Mouse (Mus musculus) kidney, embryonic 14.5 days (tissue): Measurements from ENCODE around the gene Il1rapl1. TPM values are rescaled to one million over a fixed set of nuclear protein-coding genes. Genes with fewer than 3 reads are reported as not detected.
"Not testable (repeated sequence)": the region's sequence is repeated elsewhere in the genome, so short reads cannot be mapped to it uniquely, and the experiment has no call there.

Source experiments
- ATAC-seq: fragments of 200-750 bp; cut with Nextera tagmentation; 2 replicates; pipeline ENCODE4 v1.8.0; 2017; ENCODE audit warnings: moderate number of reproducible peaks, mild to moderate bottlenecking, moderate TSS enrichment, moderate library complexity; ENCODE audit not compliant: low FRiP score, low TSS enrichment
- H3K27ac ChIP-seq: fragments of 300-500 bp; sonication (generic); 2 replicates; pipeline ENCODE4 v1.5.1; 2014; ENCODE audit warnings: low read depth, mild to moderate bottlenecking, low read length, moderate library complexity, mixed read lengths
- H3K27me3 ChIP-seq: fragments of 300-500 bp; sonication (generic); 2 replicates; pipeline ENCODE4 v1.6.1; 2014; ENCODE audit warnings: mild to moderate bottlenecking, low read length; ENCODE audit not compliant: control insufficient read depth, insufficient read depth
- H3K36me3 ChIP-seq: fragments of 300-500 bp; sonication (generic); 2 replicates; pipeline ENCODE4 v1.6.1; 2014; ENCODE audit warnings: low read length, mixed read lengths; ENCODE audit not compliant: control insufficient read depth, insufficient read depth
- H3K4me1 ChIP-seq: fragments of 300-500 bp; sonication (generic); 2 replicates; pipeline ENCODE4 v1.6.1; 2014; ENCODE audit warnings: low read length, mixed read lengths; ENCODE audit not compliant: control insufficient read depth, insufficient read depth
- H3K4me2 ChIP-seq: fragments of 300-500 bp; sonication (generic); replicated peaks from 2 replicates; pipeline ENCODE4 v1.6.1; 2014; ENCODE audit warnings: low read depth, mild to moderate bottlenecking, low read length
- H3K4me3 ChIP-seq: fragments of 300-500 bp; sonication (generic); 2 replicates; pipeline ENCODE4 v1.5.1; 2014; ENCODE audit warnings: mild to moderate bottlenecking, low read length
- H3K9ac ChIP-seq: fragments of 300-500 bp; sonication (generic); 2 replicates; pipeline ENCODE4 v1.6.1; 2014; ENCODE audit warnings: low read depth, mild to moderate bottlenecking, low read length, moderate library complexity
- H3K9me3 ChIP-seq: fragments of 300-500 bp; sonication (generic); 2 replicates; pipeline ENCODE4 v1.6.1; 2016; ENCODE audit warnings: low read length; ENCODE audit not compliant: control insufficient read depth
- WGBS: fragments of 180-500 bp; shearing (Covaris S2); extraction: QIAGEN DNeasy Blood & Tissue Kit; methylation state at CpG from one replicate; pipeline ENCODE4 v1.1.7; 2014; 5-methylcytosine and 5-hydroxymethylcytosine counted together
- polyA plus RNA-seq: library from polyadenylated mRNA; unstranded; fragments of >200 nt; fragmentation: Nextera tagmentation; extraction: Ambion mirVana; gene quantifications from 2 replicates; pipeline ENCODE4 v1.2.1, GENCODE M21; 2014

The Il1rapl1 gene
- polyA plus RNA-seq, 1 experiment from 2014 or later: 0.79 TPM

GRCm38 (mm10) chrX:87238191-87238590 is 877.3 kb downstream of the Il1rapl1 start:
- WGBS: 80% methylated on average over 11 of the region's 11 CpGs
- H3K9me3 ChIP-seq: not testable (repeated sequence)

GRCm38 (mm10) chrX:87225280-87225679 is 890.2 kb downstream of the Il1rapl1 start:
- H3K27ac ChIP-seq: no peak overlapping the region
- no peak overlapping the region for H3K4me2 ChIP-seq
- H3K27me3 ChIP-seq: no peaks in the 10 kb centered on the region
- no peaks in the 10 kb centered on the region for H3K4me1 ChIP-seq
- ATAC-seq: no peak
- no peak overlapping the region for H3K4me3 ChIP-seq
- H3K9me3 ChIP-seq: no peaks in the 10 kb centered on the region
- H3K9ac ChIP-seq: no peak overlapping the region
- H3K36me3 ChIP-seq: no peaks in the 10 kb centered on the region

More at GRCm38 (mm10) chrX:87238191-87238590, 877.3 kb downstream of the Il1rapl1 start:
- ATAC-seq: peak; percentile 92; the same call in 1 of the 2 replicates
- H3K36me3 ChIP-seq, H3K4me3 ChIP-seq, H3K4me1 ChIP-seq, H3K27me3 ChIP-seq, H3K4me2 ChIP-seq, H3K27ac ChIP-seq, H3K9ac ChIP-seq: not testable (repeated sequence)

GRCm38 (mm10) chrX:87002296-87002695 is 1113.1 kb downstream of the Il1rapl1 start:
- no peak overlapping the region for H3K4me2 ChIP-seq
- ATAC-seq: no peak

DNA sequence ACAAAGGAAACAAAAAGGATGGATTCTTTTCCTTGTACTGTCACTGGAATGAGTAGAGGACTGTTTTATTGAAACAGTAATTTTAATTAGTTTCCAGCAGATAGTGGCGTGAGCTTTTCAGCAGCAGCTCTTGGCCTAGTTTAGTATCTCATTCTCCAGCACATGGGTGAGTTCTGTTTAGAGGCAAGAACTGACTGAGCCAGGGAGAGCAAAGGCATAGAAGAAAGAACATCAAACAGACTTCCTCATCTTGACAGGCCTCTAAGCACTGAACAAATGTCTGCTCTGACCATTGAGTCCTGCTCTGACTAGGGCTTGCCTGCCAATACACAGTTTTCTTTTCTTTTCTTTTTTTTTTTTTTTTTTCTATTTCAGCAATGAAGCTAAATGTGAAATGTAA is 1160.3 kb downstream of the Il1rapl1 start:
- Histone ChIP-seq H3K4me2 (no peak overlapping the region), H3K27ac (no peak overlapping the region), H3K27me3 (no peaks in the 10 kb centered on the region), H3K36me3 (no peaks in the 10 kb centered on the region), H3K4me3 (no peak overlapping the region), H3K4me1 (no peaks in the 10 kb centered on the region), H3K9me3 (no peaks in the 10 kb centered on the region), H3K9ac (no peak overlapping the region)
- WGBS: 68% methylated on average over 1 of the region's 1 CpGs
- ATAC-seq: no peak

More at GRCm38 (mm10) chrX:87002296-87002695, 1113.1 kb downstream of the Il1rapl1 start:
- Histone ChIP-seq H3K9me3 (no peaks in the 10 kb centered on the region), H3K27ac (no peak overlapping the region), H3K27me3 (no peaks in the 10 kb centered on the region), H3K36me3 (no peaks in the 10 kb centered on the region), H3K9ac (no peak overlapping the region), H3K4me1 (no peaks in the 10 kb centered on the region), H3K4me3 (no peak overlapping the region)

GRCm38 (mm10) chrX:86954614-86955013 is 1160.8 kb downstream of the Il1rapl1 start:
- no peak overlapping the region for H3K27ac ChIP-seq
- no peaks in the 10 kb centered on the region for H3K36me3 ChIP-seq
- H3K4me1 ChIP-seq: no peaks in the 10 kb centered on the region
- no peaks in the 10 kb centered on the region for H3K9me3 ChIP-seq
- no peak overlapping the region for H3K4me2 ChIP-seq
- no peak overlapping the region for H3K4me3 ChIP-seq
- 90% methylated on average over 1 of the region's 1 CpGs for WGBS
- no peak overlapping the region for H3K9ac ChIP-seq
- ATAC-seq: no peak
- no peaks in the 10 kb centered on the region for H3K27me3 ChIP-seq

GRCm38 (mm10) chrX:86950940-86951339 is 1164.5 kb downstream of the Il1rapl1 start:
- H3K4me3 ChIP-seq: no peak overlapping the region
- ATAC-seq: no peak
- H3K36me3 ChIP-seq: no peaks in the 10 kb centered on the region
- no peak overlapping the region for H3K4me2 ChIP-seq
- no peaks in the 10 kb centered on the region for H3K27me3 ChIP-seq
- no peak overlapping the region for H3K27ac ChIP-seq
- no peak overlapping the region for H3K9ac ChIP-seq
- no peaks in the 10 kb centered on the region for H3K4me1 ChIP-seq
- WGBS: 74% methylated on average over 2 of the region's 2 CpGs
- H3K9me3 ChIP-seq: no peaks in the 10 kb centered on the region

DNA sequence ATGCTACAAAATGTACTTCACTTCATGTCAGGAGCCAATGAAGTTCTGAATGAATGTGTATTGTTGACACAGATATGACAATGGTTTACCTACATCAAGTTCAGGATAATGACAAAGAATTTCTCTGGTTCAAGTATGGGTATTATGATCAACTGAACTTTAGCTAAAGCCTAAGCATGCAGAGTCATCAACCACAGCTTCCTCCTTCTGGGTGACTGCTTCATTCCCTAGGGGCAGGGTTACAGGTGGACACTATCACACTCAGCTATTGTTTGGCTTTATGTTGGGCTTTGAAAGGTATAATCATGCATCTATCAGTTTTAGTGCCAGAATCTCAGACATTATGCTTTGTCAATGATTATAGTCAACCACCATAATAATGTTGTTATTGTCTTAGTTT is 1166.3 kb downstream of the Il1rapl1 start:
- H3K4me2 ChIP-seq: no peak overlapping the region
- H3K4me3 ChIP-seq: no peak overlapping the region
- H3K9ac ChIP-seq: no peak overlapping the region
- H3K27ac ChIP-seq: no peak overlapping the region
- H3K4me1 ChIP-seq: no peaks in the 10 kb centered on the region
- H3K9me3 ChIP-seq: no peaks in the 10 kb centered on the region
- no peaks in the 10 kb centered on the region for H3K36me3 ChIP-seq
- no peak for ATAC-seq
- no peaks in the 10 kb centered on the region for H3K27me3 ChIP-seq

GRCm38 (mm10) chrX:86854835-86855234 is 1260.6 kb downstream of the Il1rapl1 start:
- Histone ChIP-seq H3K36me3 (no peaks in the 10 kb centered on the region), H3K4me1 (no peaks in the 10 kb centered on the region), H3K9ac (no peak overlapping the region), H3K9me3 (no peaks in the 10 kb centered on the region), H3K27ac (no peak overlapping the region), H3K27me3 (no peaks in the 10 kb centered on the region), H3K4me3 (no peak overlapping the region), H3K4me2 (no peak overlapping the region)
- 61% methylated on average over 2 of the region's 2 CpGs for WGBS
- ATAC-seq: no peak

- no peak for ATAC-seq
- WGBS: 71% methylated on average over 3 of the region's 3 CpGs
- Histone ChIP-seq H3K9me3 (no peaks in the 10 kb centered on the region), H3K4me3 (no peak overlapping the region), H3K36me3 (no peaks in the 10 kb centered on the region), H3K9ac (no peak overlapping the region), H3K4me1 (no peaks in the 10 kb centered on the region), H3K4me2 (no peak overlapping the region), H3K27me3 (no peaks in the 10 kb centered on the region), H3K27ac (no peak overlapping the region)
Observed at GRCm38 (mm10) chrX:86808218-86808617, 1307.2 kb downstream of the Il1rapl1 start.

- Histone ChIP-seq H3K9ac (no peak overlapping the region), H3K4me3 (no peak overlapping the region), H3K4me2 (no peak overlapping the region), H3K36me3 (no peaks in the 10 kb centered on the region), H3K27ac (no peak overlapping the region), H3K4me1 (no peaks in the 10 kb centered on the region), H3K27me3 (no peaks in the 10 kb centered on the region), H3K9me3 (no peaks in the 10 kb centered on the region)
- no peak for ATAC-seq
- 75% methylated on average over 2 of the region's 2 CpGs for WGBS
Observed at GRCm38 (mm10) chrX:86802725-86803124, 1312.7 kb downstream of the Il1rapl1 start.
